Mouse (Mus musculus) right cerebral cortex, postnatal 10 days (tissue): ENCODE results near the gene Rbl1.

ENCODE experiments used
- DNase-seq, 2 experiments: peaks; one replicate each; pipeline ENCODE4 v3.0.0; 2021; ENCODE audit warnings: low spot score in 2 of 2

Rbl1 gene

GRCm38 (mm10) chr2:157133769-157134478 lies 70.4 kb downstream of the Rbl1 start:
- DNase-seq: no peak

DNA sequence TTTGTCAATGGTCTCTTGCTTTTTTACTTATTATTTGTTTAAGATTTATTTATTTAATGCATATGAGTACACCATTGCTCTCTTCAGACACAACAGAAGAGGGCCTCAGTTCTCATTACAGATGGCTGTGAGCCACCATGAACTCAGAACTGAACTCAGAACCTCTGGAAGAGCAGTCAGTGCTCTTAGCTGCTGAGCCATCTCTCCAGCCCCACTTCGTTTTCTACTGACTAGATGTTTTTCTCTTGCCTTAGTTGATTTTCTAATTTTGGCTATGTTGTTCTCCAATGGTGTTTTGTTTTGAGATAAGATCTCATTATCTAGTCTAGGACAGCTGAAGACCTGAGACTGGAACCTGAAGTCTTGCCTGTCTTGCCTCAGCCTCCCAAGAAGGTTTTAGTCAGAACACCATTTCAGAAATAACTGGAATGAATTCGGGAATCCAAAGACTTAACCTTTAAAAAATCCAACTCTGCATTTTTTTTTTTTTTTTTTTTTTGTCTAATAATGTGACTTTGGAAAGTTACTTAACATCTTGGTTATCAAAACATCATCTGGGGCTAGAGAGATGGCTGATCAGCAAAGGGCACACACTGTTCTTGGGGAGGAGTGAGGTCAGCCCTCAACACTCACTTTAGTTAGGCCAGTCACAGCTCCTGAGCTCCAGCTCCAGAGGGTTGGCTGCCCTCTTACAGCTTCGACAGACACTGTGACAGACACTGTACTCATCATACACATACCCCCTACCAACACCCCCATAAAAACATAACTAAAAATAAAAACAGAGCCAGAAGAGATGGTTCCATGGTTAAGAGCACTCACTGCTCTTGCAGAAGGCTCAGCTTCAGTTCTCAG lies 71.4 kb downstream of the Rbl1 start:
- DNase-seq: no peak

DNA sequence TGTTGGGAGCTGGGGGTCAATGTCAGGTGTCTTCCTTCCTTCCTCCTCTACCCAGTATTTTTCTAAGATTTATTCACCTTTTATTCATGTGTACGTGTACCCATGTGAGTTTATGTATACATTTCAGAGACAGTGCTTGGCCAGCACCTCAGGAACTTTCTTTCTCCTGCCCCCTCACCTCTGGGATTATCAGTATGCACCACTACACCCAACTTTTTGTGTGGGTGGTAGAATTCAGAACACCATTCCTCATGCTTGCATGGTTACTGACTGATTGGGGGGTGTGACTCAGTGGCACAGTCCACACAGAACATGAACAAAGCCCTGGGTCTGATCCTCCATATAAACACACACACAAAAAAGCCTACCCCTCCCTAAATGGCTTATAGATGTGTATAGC lies 72.2 kb downstream of the Rbl1 start:
- no peak for DNase-seq

DNA sequence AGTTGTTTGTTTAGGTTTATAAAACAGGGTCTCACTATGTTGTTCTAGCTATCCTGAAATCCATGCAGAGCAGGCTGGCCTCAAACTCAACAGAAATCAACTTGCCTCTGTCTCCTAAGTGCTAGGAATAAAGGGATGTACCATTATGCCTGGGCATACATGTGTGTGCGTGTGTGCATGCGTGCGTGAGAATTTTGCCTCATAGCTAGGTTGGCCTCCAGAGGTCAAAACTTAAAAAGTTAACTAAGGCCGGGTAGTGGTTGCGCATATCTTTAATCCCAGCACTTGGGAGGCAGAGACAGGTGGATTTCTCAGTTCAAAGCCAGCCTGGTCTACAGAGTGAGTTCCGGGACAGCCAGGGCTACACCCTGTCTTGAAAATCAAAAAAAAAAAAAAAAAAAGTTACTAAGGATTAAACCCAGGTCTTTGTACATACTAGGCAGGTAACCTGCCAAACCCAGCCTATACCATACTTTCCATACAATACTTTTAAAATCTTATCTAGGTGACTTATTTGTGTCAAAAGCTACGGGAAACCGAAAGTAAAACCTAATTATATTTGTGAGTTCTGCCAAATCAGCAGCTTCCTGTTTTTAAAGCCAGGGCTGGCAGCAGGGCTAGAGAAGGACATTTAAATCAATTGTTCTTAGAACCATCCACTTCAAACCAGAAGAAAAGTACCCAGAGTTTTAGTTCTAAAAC lies 73.4 kb downstream of the Rbl1 start:
- no peak for DNase-seq

- no peak for DNase-seq
Measured at GRCm38 (mm10) chr2:157129601-157130164, 74.7 kb downstream of the Rbl1 start.

DNA sequence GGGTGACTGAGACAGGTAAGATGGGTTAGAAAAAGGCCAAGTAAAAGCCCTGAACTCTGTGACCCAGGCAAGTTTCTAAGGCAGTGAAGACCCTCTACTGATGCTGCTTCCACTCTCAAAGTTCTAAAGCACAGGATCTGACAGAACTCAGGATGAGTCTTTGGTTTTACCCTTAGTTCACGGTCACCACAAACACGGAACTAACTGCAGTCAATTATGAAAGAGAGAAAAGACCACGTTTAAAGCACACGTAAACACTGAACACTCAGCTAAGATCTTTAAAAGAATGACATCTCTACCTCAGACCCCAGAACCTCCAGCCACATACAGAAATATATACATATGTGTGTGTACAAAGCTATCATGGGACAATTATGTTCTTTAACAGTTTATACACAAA lies 75.2 kb downstream of the Rbl1 start:
- DNase-seq: no peak

DNA sequence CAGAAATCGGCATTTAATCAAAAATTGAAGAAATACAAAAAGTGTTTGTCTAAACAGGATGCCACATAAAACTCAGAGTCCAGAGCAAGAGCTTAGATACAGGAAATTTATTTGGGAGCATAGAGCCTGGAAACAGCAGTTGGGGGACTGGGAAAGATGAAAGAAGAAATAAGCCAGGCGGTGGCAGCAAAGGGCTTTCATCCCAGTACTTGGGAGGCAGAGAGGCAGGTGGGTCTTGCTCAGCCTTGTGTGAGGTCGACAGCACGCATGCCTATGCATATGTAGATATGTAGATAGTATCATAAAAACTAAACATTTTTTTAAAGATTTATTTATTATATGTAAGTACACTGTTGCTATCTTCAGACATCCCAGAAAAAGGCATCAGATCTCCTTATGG lies 76.3 kb downstream of the Rbl1 start:
- peak in 1 of 2 experiments; percentile 49 for DNase-seq

- DNase-seq: no peak
Measured at GRCm38 (mm10) chr2:157127370-157127769, 77.0 kb downstream of the Rbl1 start.

DNA sequence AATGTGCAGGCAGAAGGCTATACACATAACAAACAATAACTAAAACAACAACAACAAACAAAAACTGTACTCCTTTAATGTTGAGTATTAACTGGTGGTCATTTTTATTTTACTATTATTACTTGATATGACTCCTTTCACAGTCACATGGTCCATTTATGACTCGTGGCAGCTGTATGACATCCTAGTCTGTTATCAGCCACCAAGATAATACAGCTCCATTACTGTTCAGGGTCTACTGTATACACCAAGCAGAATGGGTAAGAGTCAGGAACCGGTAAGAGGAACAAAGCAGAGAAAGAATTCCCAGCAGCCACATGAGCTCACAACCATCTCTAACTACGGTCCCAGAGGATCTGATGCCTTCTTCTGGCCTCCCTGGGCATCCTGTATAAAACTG lies 79.1 kb downstream of the Rbl1 start:
- DNase-seq: no peak

DNA sequence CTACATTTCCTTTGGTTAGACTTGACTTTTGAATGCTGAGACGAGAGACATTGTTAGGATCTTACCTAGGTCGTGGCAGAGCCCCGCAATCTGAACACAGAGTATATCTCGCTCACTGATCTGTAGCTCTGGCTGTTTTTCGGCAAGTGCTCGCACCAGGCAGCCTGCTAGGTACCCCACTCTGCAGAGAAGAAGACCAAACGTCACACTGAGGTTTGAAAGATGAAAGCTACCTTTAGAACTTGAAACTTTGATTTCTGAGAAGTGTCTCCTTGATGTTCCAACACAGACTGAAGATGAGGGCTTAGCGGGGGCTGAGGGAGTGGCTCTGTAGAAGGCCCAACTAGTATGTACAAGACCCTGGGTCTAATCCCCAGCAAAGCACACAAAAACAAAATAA lies 82.6 kb downstream of the Rbl1 start:
- no peak for DNase-seq

GRCm38 (mm10) chr2:157119075-157119474 lies 85.3 kb downstream of the Rbl1 start:
- DNase-seq: no peak

DNA sequence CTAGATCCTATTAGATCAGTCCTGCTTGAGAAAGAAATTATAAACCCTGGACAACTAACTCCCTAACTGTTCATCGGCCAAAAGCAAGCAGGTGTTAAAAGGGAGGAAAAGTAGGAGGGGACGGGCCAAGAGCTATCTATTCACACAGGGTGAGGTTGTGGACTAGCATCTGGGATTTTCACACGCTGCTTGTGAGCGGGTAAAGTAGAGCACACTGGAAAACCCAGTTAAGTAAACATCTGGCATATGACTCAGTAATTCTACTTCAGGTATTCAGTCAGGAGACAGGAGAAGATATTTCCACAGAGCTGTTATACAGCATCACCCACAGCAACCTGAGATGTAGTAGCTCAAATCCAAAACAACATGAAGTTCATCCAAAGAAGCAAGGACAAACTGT lies 85.8 kb downstream of the Rbl1 start:
- no peak for DNase-seq

DNA sequence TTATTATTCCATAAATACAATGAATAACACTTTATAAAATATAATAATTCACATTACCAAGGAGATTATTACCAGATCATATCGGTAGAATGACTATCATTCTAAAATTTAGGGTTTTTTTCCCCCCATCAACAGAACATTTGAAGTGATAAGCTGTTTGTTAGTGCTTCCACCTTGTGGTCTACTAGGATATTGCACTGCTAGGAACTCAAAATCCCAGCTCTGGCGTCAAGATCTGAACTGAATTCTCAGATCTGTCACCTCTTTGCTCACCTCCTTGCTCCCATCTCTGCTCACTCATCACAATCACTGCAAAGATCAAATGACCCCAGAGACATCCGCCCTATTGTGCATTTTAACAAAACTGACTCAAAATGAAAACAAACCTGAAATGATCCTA lies 87.4 kb downstream of the Rbl1 start:
- DNase-seq: no peak

DNA sequence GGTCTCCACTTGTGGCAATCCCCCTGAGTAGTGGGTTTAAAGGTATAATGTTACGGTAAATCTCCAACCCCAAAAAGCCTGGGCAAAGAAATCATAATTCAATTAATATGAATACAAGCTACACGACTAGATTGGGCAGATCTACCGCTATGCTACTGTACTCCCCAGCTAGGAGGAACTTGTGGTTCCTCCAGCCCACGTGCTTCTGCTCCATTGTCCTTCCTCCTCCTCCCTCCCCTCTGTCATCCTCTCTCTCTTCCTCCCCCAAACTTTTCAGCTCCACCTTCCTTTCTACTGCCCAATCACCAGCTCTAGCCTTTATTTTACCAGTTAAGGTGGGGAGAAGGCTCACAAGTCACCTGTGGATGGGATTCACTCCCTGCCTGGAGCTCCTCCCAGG lies 96.1 kb downstream of the Rbl1 start:
- no peak for DNase-seq

DNA sequence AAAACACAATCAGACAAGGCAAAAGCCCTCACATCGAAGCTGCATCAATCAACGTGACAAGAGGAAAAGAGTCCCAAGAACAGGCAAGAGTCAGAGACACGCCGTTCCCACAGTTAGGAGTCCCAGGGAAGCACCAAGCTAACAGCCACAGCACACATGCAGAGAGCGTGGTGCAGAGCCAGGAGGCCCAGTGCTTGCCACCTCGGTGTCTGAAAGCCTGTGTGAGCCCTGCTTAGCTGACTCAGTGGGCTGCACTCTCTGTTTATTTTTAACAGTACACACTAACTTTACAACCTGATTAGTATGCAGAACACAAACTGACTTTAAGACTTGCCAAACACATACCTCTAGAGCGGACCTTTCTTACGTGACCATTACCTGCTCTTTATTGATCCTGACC lies 99.9 kb downstream of the Rbl1 start:
- no peak for DNase-seq

- no peak for DNase-seq
Measured at GRCm38 (mm10) chr2:157102256-157102655, 102.1 kb downstream of the Rbl1 start.

DNA sequence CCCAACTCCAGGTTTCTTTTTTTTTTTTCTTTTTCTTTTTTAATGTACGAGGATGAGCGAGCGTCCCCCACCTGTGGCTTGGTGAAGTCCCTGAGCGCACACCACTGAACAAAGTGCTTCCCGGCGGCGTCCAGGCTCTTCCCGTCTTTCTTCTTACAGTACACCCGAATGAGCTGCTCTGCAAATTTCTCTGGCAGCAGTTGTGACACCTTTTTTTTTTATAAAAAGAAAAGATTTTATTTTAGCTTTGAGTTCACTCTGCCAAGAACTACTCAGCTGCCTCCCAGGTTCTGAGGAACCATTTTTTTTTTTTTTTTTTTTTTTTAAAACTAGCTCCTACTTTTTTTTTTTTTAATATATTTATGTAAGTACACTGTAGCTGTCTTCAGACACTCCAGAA lies 102.7 kb downstream of the Rbl1 start:
- DNase-seq: peak in 1 of 2 experiments; percentile 47

DNA sequence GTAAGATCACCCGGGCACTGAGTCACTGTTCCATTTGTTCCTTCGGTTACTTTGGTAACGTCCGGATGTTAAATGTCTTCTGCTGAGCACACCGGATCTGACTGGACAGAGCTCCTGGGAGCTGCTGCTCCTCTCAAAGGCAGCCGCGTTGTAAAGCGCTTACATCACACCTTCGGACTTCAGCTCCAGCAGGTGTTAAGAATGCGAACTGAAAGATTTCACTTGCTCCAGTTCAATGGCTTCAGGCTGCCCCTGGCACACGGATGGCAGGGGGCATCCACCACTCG lies 104.1 kb downstream of the Rbl1 start:
- DNase-seq: no peak

DNA sequence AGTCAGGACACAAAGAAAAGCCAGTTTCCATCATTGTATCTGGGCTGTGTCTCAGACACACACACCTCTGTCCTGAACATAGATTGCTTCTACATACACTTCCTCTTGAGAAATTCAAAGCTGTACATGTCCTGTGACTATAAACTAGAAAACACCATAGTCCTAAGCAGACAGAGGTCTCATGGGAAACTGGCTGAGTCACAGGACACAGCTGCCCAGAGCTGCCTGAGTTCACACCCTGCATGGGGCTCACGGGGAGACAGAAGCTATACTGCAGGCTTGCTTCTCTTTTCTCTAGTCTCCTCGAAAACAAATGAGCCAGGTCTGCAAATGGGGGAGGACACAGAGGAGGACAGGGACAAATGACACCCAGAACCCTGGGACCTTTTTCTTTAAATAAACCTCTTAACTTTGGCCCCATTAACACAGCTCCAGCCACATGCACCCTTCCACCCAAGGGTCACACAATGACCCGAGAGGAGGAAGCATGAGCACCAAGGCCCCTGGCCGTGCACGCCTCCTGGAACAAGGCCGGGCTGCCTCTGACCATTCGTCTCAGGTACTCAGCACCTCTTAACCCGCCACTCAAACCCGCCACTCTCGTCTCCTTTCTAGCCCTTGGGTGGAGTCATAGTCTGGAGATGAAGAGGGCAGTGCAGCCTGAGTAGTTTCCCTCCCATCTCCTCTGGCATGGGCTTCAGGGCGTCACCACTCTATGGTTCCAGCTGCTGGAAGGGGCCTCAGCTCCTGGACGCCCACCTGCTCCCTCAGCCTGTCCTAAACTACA lies 104.6 kb downstream of the Rbl1 start:
- no peak for DNase-seq
